10 mouse cellular contexts compared by ENCODE assay signal in the genomic region with DNA sequence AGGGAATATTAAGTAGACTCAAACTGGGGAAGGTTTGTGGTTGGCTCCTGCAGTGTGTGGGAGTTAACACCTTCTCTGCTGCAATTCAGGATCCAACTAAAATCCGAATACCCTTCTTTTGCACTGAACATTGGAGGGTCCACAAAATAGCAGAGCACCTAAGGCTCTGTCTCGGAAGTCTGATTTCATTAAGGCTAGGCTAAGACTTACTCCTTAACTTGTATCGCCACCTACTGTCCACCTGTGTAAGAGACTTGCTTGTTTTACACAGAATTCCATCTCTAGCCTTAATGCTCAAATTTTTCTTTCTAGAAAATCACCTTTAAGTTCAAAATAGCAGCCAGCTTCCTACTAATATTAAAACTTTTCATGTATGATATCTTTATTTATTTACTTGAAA.
DNase-seq lines count a peak whose midpoint lies in the region; ATAC-seq and TF ChIP-seq lines count a peak whose summit lies in the region.
"Had no signal": no experiment of that assay in that cellular context is flagged by ENCODE, and none has a peak within 500 bp of the region (broad histone marks: within the 10 kb centered on the region; RNA-seq: fewer than 3 reads in every experiment).

No protein-coding gene starts in this region.

- peak; percentile 57 for DNase-seq in embryonic facial prominence, embryonic 11.5 days (ENCODE audit: low spot score)
- no peak for DNase-seq in embryonic facial prominence, embryonic 10.5 days (ENCODE audit: low spot score)
- no peak for DNase-seq in neural tube, embryonic 10.5 days (ENCODE audit: extremely low spot score, low spot score)
- peak; percentile 79 for DNase-seq in forebrain, postnatal 0 days
- DNase-seq in retina, postnatal 7 days (ENCODE audit: low read depth, low spot score) = peak; percentile 14
- no peak for DNase-seq in gastrocnemius, postnatal 4 days (ENCODE audit: low spot score in 2 of 2)
- DNase-seq in lung, postnatal 25 days (ENCODE audit: low spot score) = no peak
- DNase-seq: thymus, adult 2 months had no signal

- no peak overlapping the region for H3K27ac ChIP-seq in embryonic facial prominence, embryonic 11.5 days (replicated peaks; ENCODE audit: low read depth, low read length)
- H3K27ac ChIP-seq in embryonic facial prominence, embryonic 10.5 days (replicated peaks) = no peak overlapping the region
- H3K27ac ChIP-seq in neural tube, embryonic 13.5 days (replicated peaks) = no peak overlapping the region
- H3K27ac ChIP-seq in forebrain, postnatal 0 days (ENCODE audit: low read depth, low read length) = no peak overlapping the region
- H3K27ac ChIP-seq: kidney, embryonic 15.5 days had no signal

- ATAC-seq in embryonic facial prominence, embryonic 11.5 days (replicated peaks; ENCODE audit: insufficient number of reproducible peaks, low FRiP score, low TSS enrichment, low read depth) = no peak
- ATAC-seq in neural tube, embryonic 13.5 days (ENCODE audit: low read depth) = peak; percentile 67; the same call in 1 of the 2 replicates
- peak; percentile 89 for ATAC-seq in forebrain, postnatal 0 days

- H3K36me3 ChIP-seq in embryonic facial prominence, embryonic 11.5 days (replicated peaks; ENCODE audit: control insufficient read depth, insufficient read depth, low read depth, low read length) = no peaks in the 10 kb centered on the region
- no peaks in the 10 kb centered on the region for H3K36me3 ChIP-seq in embryonic facial prominence, embryonic 10.5 days (replicated peaks)
- H3K36me3 ChIP-seq in neural tube, embryonic 13.5 days = no peaks in the 10 kb centered on the region
- no peaks in the 10 kb centered on the region for H3K36me3 ChIP-seq in forebrain, postnatal 0 days (ENCODE audit: insufficient read depth)
- H3K36me3 ChIP-seq: kidney, embryonic 15.5 days had no signal

- WGBS in embryonic facial prominence, embryonic 11.5 days = 15% methylated on average over 3 of the region's 3 CpGs
- 19% methylated on average over 3 of the region's 3 CpGs for WGBS in embryonic facial prominence, embryonic 10.5 days
- WGBS in neural tube, embryonic 13.5 days = 26% methylated on average over 3 of the region's 3 CpGs
- WGBS in forebrain, postnatal 0 days = 7% methylated on average over 3 of the region's 3 CpGs

- no peak overlapping the region for H3K4me3 ChIP-seq in embryonic facial prominence, embryonic 11.5 days (ENCODE audit: low read depth, low read length)
- H3K4me3 ChIP-seq in embryonic facial prominence, embryonic 10.5 days = no peak overlapping the region
- no peak overlapping the region for H3K4me3 ChIP-seq in neural tube, embryonic 13.5 days
- no peak overlapping the region for H3K4me3 ChIP-seq in forebrain, postnatal 0 days (ENCODE audit: low read depth, low read length)
- H3K4me3 ChIP-seq: kidney, embryonic 15.5 days had no signal

- TF ChIP-seq CTCF in forebrain, postnatal 0 days (IDR thresholded peaks at IDR 0.05; ENCODE audit: low read depth) = peak; percentile 79

- H3K4me2 ChIP-seq in embryonic facial prominence, embryonic 11.5 days (ENCODE audit: low read depth, low read length) = no peak overlapping the region
- no peak overlapping the region for H3K4me2 ChIP-seq in neural tube, embryonic 13.5 days
- no peak overlapping the region for H3K4me2 ChIP-seq in forebrain, postnatal 0 days (ENCODE audit: low read depth)
- H3K4me2 ChIP-seq: kidney, embryonic 15.5 days had no signal

- H3K9ac ChIP-seq in embryonic facial prominence, embryonic 11.5 days (replicated peaks; ENCODE audit: low read length) = no peak overlapping the region
- no peak overlapping the region for H3K9ac ChIP-seq in neural tube, embryonic 13.5 days
- H3K9ac ChIP-seq in forebrain, postnatal 0 days = no peak overlapping the region
- H3K9ac ChIP-seq: kidney, embryonic 15.5 days had no signal

- H3K4me1 ChIP-seq in embryonic facial prominence, embryonic 11.5 days (ENCODE audit: control insufficient read depth, insufficient read depth, low read length) = no peaks in the 10 kb centered on the region
- H3K4me1 ChIP-seq in embryonic facial prominence, embryonic 10.5 days = no peaks in the 10 kb centered on the region
- no peaks in the 10 kb centered on the region for H3K4me1 ChIP-seq in neural tube, embryonic 13.5 days (replicated peaks)
- H3K4me1 ChIP-seq in forebrain, postnatal 0 days (ENCODE audit: insufficient read depth) = no peaks in the 10 kb centered on the region
- H3K4me1 ChIP-seq: kidney, embryonic 15.5 days had no signal

- no peaks in the 10 kb centered on the region for H3K27me3 ChIP-seq in embryonic facial prominence, embryonic 11.5 days (ENCODE audit: control insufficient read depth, insufficient read depth, low read length)
- H3K27me3 ChIP-seq in embryonic facial prominence, embryonic 10.5 days (replicated peaks; ENCODE audit: low read depth, poor library complexity, severe bottlenecking) = no peaks in the 10 kb centered on the region
- H3K27me3 ChIP-seq in neural tube, embryonic 13.5 days = no peaks in the 10 kb centered on the region
- no peaks in the 10 kb centered on the region for H3K27me3 ChIP-seq in forebrain, postnatal 0 days (ENCODE audit: insufficient read depth, low read length)
- H3K27me3 ChIP-seq: kidney, embryonic 15.5 days had no signal

- no peaks in the 10 kb centered on the region for H3K9me3 ChIP-seq in embryonic facial prominence, embryonic 11.5 days (replicated peaks; ENCODE audit: control insufficient read depth, low read length)
- H3K9me3 ChIP-seq in embryonic facial prominence, embryonic 10.5 days = no peaks in the 10 kb centered on the region
- no peaks in the 10 kb centered on the region for H3K9me3 ChIP-seq in neural tube, embryonic 13.5 days
- no peaks in the 10 kb centered on the region for H3K9me3 ChIP-seq in forebrain, postnatal 0 days (ENCODE audit: low read length)
- H3K9me3 ChIP-seq: kidney, embryonic 15.5 days had no signal

Comparison
In these comparisons a context has a peak if more than half of its experiments do, and no peak if none do; other contexts are left out.
1. DNase-seq: peak in embryonic facial prominence, embryonic 11.5 days (single experiment), forebrain, postnatal 0 days (single experiment) and retina, postnatal 7 days (single experiment); none in embryonic facial prominence, embryonic 10.5 days (single experiment), neural tube, embryonic 10.5 days (single experiment), gastrocnemius, postnatal 4 days (0 of 2) and lung, postnatal 25 days (single experiment).